Mouse (Mus musculus): Measurements from ENCODE around the gene Bcar3. TPM values are rescaled to one million over a fixed set of nuclear protein-coding genes. Genes with fewer than 3 reads are reported as not detected.

The Bcar3 gene
- polyA plus RNA-seq, 1 experiment from 2014 or later = 13.7 TPM

GRCm38 (mm10) chr3:122535938-122536703 lies 242.2 kb downstream of the Bcar3 start:
- ATAC-seq (ENCODE audit: insufficient read depth, low FRiP score) = 0 out of 2 replicates have a peak, but pooled peaks have one; percentile 29
- no peaks in the 10 kb centered on the region for H3K27me3 ChIP-seq (ENCODE audit: control insufficient read depth, insufficient read depth, low read length)
- H3K36me3 ChIP-seq (ENCODE audit: control insufficient read depth, insufficient read depth, low read length) = peaks cover 11% of the 10 kb centered on the region
- no peak overlapping the region for H3K4me2 ChIP-seq (ENCODE audit: low read depth, low read length)
- WGBS = 79% methylated on average over 8 of the region's 8 CpGs
- no peak overlapping the region for H3K4me3 ChIP-seq (replicated peaks; ENCODE audit: low read length)
- no peaks in the 10 kb centered on the region for H3K4me1 ChIP-seq (ENCODE audit: control insufficient read depth, insufficient read depth, low read length)
- H3K27ac ChIP-seq (ENCODE audit: low read length) = no peak overlapping the region
- H3K9me3 ChIP-seq (replicated peaks; ENCODE audit: control insufficient read depth, low read length) = no peaks in the 10 kb centered on the region
- H3K9ac ChIP-seq (ENCODE audit: low read length) = no peak overlapping the region

GRCm38 (mm10) chr3:122538851-122539250 lies 244.9 kb downstream of the Bcar3 start:
- Histone ChIP-seq H3K9ac (ENCODE audit: low read length) (no peak overlapping the region), H3K4me2 (ENCODE audit: low read depth, low read length) (no peak overlapping the region), H3K4me1 (ENCODE audit: control insufficient read depth, insufficient read depth, low read length) (no peaks in the 10 kb centered on the region), H3K9me3 (replicated peaks; ENCODE audit: control insufficient read depth, low read length) (no peaks in the 10 kb centered on the region), H3K4me3 (replicated peaks; ENCODE audit: low read length) (no peak overlapping the region), H3K27ac (ENCODE audit: low read length) (no peak overlapping the region), H3K27me3 (ENCODE audit: control insufficient read depth, insufficient read depth, low read length) (no peaks in the 10 kb centered on the region), H3K36me3 (ENCODE audit: control insufficient read depth, insufficient read depth, low read length) (peaks cover 16% of the 10 kb centered on the region)
- ATAC-seq (ENCODE audit: insufficient read depth, low FRiP score) = no peak
- 63% methylated on average over 2 of the region's 2 CpGs for WGBS

- H3K27me3 ChIP-seq (ENCODE audit: control insufficient read depth, insufficient read depth, low read length) = no peaks in the 10 kb centered on the region
- no peak for ATAC-seq (ENCODE audit: insufficient read depth, low FRiP score)
- H3K4me1 ChIP-seq (ENCODE audit: control insufficient read depth, insufficient read depth, low read length) = no peaks in the 10 kb centered on the region
- H3K27ac ChIP-seq (ENCODE audit: low read length) = no peak overlapping the region
- peaks cover 16% of the 10 kb centered on the region for H3K36me3 ChIP-seq (ENCODE audit: control insufficient read depth, insufficient read depth, low read length)
- H3K4me2 ChIP-seq (ENCODE audit: low read depth, low read length) = no peak overlapping the region
- no peak overlapping the region for H3K4me3 ChIP-seq (replicated peaks; ENCODE audit: low read length)
- H3K9ac ChIP-seq (ENCODE audit: low read length) = no peak overlapping the region
- WGBS = 73% methylated on average over 17 of the region's 17 CpGs
- H3K9me3 ChIP-seq (replicated peaks; ENCODE audit: control insufficient read depth, low read length) = no peaks in the 10 kb centered on the region
These were observed 246.2 kb downstream of the Bcar3 start for GRCm38 (mm10) chr3:122539961-122540690.

GRCm38 (mm10) chr3:122540918-122541317 lies 247.0 kb downstream of the Bcar3 start:
- 76% methylated on average over 4 of the region's 4 CpGs for WGBS
- H3K36me3 ChIP-seq (ENCODE audit: control insufficient read depth, insufficient read depth, low read length) = peaks cover 18% of the 10 kb centered on the region
- no peaks in the 10 kb centered on the region for H3K27me3 ChIP-seq (ENCODE audit: control insufficient read depth, insufficient read depth, low read length)
- no peak overlapping the region for H3K9ac ChIP-seq (ENCODE audit: low read length)
- H3K27ac ChIP-seq (ENCODE audit: low read length) = no peak overlapping the region
- ATAC-seq (ENCODE audit: insufficient read depth, low FRiP score) = no peak
- no peak overlapping the region for H3K4me2 ChIP-seq (ENCODE audit: low read depth, low read length)
- H3K4me3 ChIP-seq (replicated peaks; ENCODE audit: low read length) = no peak overlapping the region
- H3K9me3 ChIP-seq (replicated peaks; ENCODE audit: control insufficient read depth, low read length) = no peaks in the 10 kb centered on the region
- no peaks in the 10 kb centered on the region for H3K4me1 ChIP-seq (ENCODE audit: control insufficient read depth, insufficient read depth, low read length)

- no peak overlapping the region for H3K4me3 ChIP-seq (replicated peaks; ENCODE audit: low read length)
- no peak overlapping the region for H3K4me2 ChIP-seq (ENCODE audit: low read depth, low read length)
- 80% methylated on average over 2 of the region's 2 CpGs for WGBS
- ATAC-seq (ENCODE audit: insufficient read depth, low FRiP score) = no peak
- no peaks in the 10 kb centered on the region for H3K4me1 ChIP-seq (ENCODE audit: control insufficient read depth, insufficient read depth, low read length)
- H3K36me3 ChIP-seq (ENCODE audit: control insufficient read depth, insufficient read depth, low read length) = peaks cover 8% of the 10 kb centered on the region; the same call in 1 of the 2 replicates
- no peak overlapping the region for H3K9ac ChIP-seq (ENCODE audit: low read length)
- no peaks in the 10 kb centered on the region for H3K27me3 ChIP-seq (ENCODE audit: control insufficient read depth, insufficient read depth, low read length)
- H3K27ac ChIP-seq (ENCODE audit: low read length) = no peak overlapping the region
- H3K9me3 ChIP-seq (replicated peaks; ENCODE audit: control insufficient read depth, low read length) = no peaks in the 10 kb centered on the region
These were observed 251.4 kb downstream of the Bcar3 start for GRCm38 (mm10) chr3:122545346-122545745.

- 62% methylated on average over 4 of the region's 4 CpGs for WGBS
- H3K27me3 ChIP-seq (ENCODE audit: control insufficient read depth, insufficient read depth, low read length) = no peaks in the 10 kb centered on the region
- H3K4me3 ChIP-seq (replicated peaks; ENCODE audit: low read length) = no peak overlapping the region
- H3K4me1 ChIP-seq (ENCODE audit: control insufficient read depth, insufficient read depth, low read length) = no peaks in the 10 kb centered on the region
- 0 out of 2 replicates have a peak, but pooled peaks cover 2% of the 10 kb centered on the region for H3K36me3 ChIP-seq (ENCODE audit: control insufficient read depth, insufficient read depth, low read length)
- H3K27ac ChIP-seq (ENCODE audit: low read length) = no peak overlapping the region
- ATAC-seq (ENCODE audit: insufficient read depth, low FRiP score) = no peak
- H3K4me2 ChIP-seq (ENCODE audit: low read depth, low read length) = no peak overlapping the region
- H3K9me3 ChIP-seq (replicated peaks; ENCODE audit: control insufficient read depth, low read length) = no peaks in the 10 kb centered on the region
- no peak overlapping the region for H3K9ac ChIP-seq (ENCODE audit: low read length)
These were observed 253.5 kb downstream of the Bcar3 start for GRCm38 (mm10) chr3:122547469-122547868.

GRCm38 (mm10) chr3:122551174-122551573 lies 257.2 kb downstream of the Bcar3 start:
- H3K9ac ChIP-seq (ENCODE audit: low read length) = no peak overlapping the region
- no peak overlapping the region for H3K4me3 ChIP-seq (replicated peaks; ENCODE audit: low read length)
- WGBS = 92% methylated on average over 3 of the region's 3 CpGs
- no peaks in the 10 kb centered on the region for H3K4me1 ChIP-seq (ENCODE audit: control insufficient read depth, insufficient read depth, low read length)
- no peaks in the 10 kb centered on the region for H3K36me3 ChIP-seq (ENCODE audit: control insufficient read depth, insufficient read depth, low read length)
- H3K27ac ChIP-seq (ENCODE audit: low read length) = no peak overlapping the region
- ATAC-seq (ENCODE audit: insufficient read depth, low FRiP score) = no peak
- H3K9me3 ChIP-seq (replicated peaks; ENCODE audit: control insufficient read depth, low read length) = no peaks in the 10 kb centered on the region
- H3K27me3 ChIP-seq (ENCODE audit: control insufficient read depth, insufficient read depth, low read length) = no peaks in the 10 kb centered on the region
- H3K4me2 ChIP-seq (ENCODE audit: low read depth, low read length) = no peak overlapping the region

GRCm38 (mm10) chr3:122557766-122558165 lies 263.8 kb downstream of the Bcar3 start:
- Histone ChIP-seq H3K27ac (ENCODE audit: low read length) (no peak overlapping the region), H3K9me3 (replicated peaks; ENCODE audit: control insufficient read depth, low read length) (no peaks in the 10 kb centered on the region), H3K36me3 (ENCODE audit: control insufficient read depth, insufficient read depth, low read length) (peaks cover 3% of the 10 kb centered on the region; the same call in 1 of the 2 replicates), H3K4me2 (ENCODE audit: low read depth, low read length) (no peak overlapping the region), H3K4me3 (replicated peaks; ENCODE audit: low read length) (no peak overlapping the region), H3K9ac (ENCODE audit: low read length) (no peak overlapping the region), H3K27me3 (ENCODE audit: control insufficient read depth, insufficient read depth, low read length) (no peaks in the 10 kb centered on the region), H3K4me1 (ENCODE audit: control insufficient read depth, insufficient read depth, low read length) (no peaks in the 10 kb centered on the region)
- 50% methylated on average over 2 of the region's 2 CpGs for WGBS
- no peak for ATAC-seq (ENCODE audit: insufficient read depth, low FRiP score)

- 19% methylated on average over 7 of the region's 7 CpGs for WGBS
- Histone ChIP-seq H3K4me3 (replicated peaks; ENCODE audit: low read length) (no peak overlapping the region), H3K9ac (ENCODE audit: low read length) (no peak overlapping the region), H3K4me2 (ENCODE audit: low read depth, low read length) (no peak overlapping the region), H3K4me1 (ENCODE audit: control insufficient read depth, insufficient read depth, low read length) (peaks cover 3% of the 10 kb centered on the region; the same call in 1 of the 2 replicates), H3K27me3 (ENCODE audit: control insufficient read depth, insufficient read depth, low read length) (no peaks in the 10 kb centered on the region), H3K9me3 (replicated peaks; ENCODE audit: control insufficient read depth, low read length) (no peaks in the 10 kb centered on the region), H3K27ac (ENCODE audit: low read length) (no peak overlapping the region), H3K36me3 (ENCODE audit: control insufficient read depth, insufficient read depth, low read length) (peaks cover 7% of the 10 kb centered on the region; the same call in 1 of the 2 replicates)
- ATAC-seq (ENCODE audit: insufficient read depth, low FRiP score) = peak; percentile 47; the same call in 1 of the 2 replicates
These were observed 271.3 kb downstream of the Bcar3 start for GRCm38 (mm10) chr3:122565285-122565684.

Measured in stomach, embryonic 16.5 days (tissue).